Mouse (Mus musculus): ENCODE data around the gene Casq2. TPM values are rescaled to one million over a fixed set of nuclear protein-coding genes. Genes with fewer than 3 reads are reported as not detected.

Casq2 gene
- polyA plus RNA-seq, 1 experiment from 2014 or later = 8.9 TPM

GRCm38 (mm10) chr3:102135389-102136113 lies 49.3 kb downstream of the Casq2 start:
- H3K9me3 ChIP-seq (ENCODE audit: control insufficient read depth, low read length) = no peaks in the 10 kb centered on the region
- no peaks in the 10 kb centered on the region for H3K27me3 ChIP-seq (ENCODE audit: control insufficient read depth, insufficient read depth, low read length)
- ATAC-seq (ENCODE audit: insufficient read depth, low FRiP score, low TSS enrichment) (0 out of 2 replicates have a peak, but pooled peaks have one; percentile 23), DNase-seq (ENCODE audit: low spot score) (peak; percentile 28)
- 20% methylated on average over 10 of the region's 10 CpGs for WGBS
- no peaks in the 10 kb centered on the region for H3K36me3 ChIP-seq (ENCODE audit: control insufficient read depth, insufficient read depth, low read length)
- no peak overlapping the region for H3K4me3 ChIP-seq (ENCODE audit: low read depth, low read length)
- peaks cover 6% of the 10 kb centered on the region for H3K4me1 ChIP-seq (ENCODE audit: control insufficient read depth, insufficient read depth, low read length)
- H3K4me2 ChIP-seq (ENCODE audit: low read depth) = no peak overlapping the region
- H3K9ac ChIP-seq (ENCODE audit: low read length) = peak overlapping the region; percentile 29; the same call in 1 of the 2 replicates
- H3K27ac ChIP-seq (ENCODE audit: low read depth, low read length) = no peak overlapping the region

GRCm38 (mm10) chr3:102137158-102137557 lies 50.9 kb downstream of the Casq2 start:
- ATAC-seq (ENCODE audit: insufficient read depth, low FRiP score, low TSS enrichment) = no peak
- 87% methylated on average over 10 of the region's 10 CpGs for WGBS
- H3K36me3 ChIP-seq (ENCODE audit: control insufficient read depth, insufficient read depth, low read length) = no peaks in the 10 kb centered on the region
- no peak overlapping the region for H3K4me2 ChIP-seq (ENCODE audit: low read depth)
- H3K4me3 ChIP-seq (ENCODE audit: low read depth, low read length) = no peak overlapping the region
- no peak for DNase-seq (ENCODE audit: low spot score)
- H3K9me3 ChIP-seq (ENCODE audit: control insufficient read depth, low read length) = no peaks in the 10 kb centered on the region
- no peak overlapping the region for H3K9ac ChIP-seq (ENCODE audit: low read length)
- no peak overlapping the region for H3K27ac ChIP-seq (ENCODE audit: low read depth, low read length)
- H3K4me1 ChIP-seq (ENCODE audit: control insufficient read depth, insufficient read depth, low read length) = peaks cover 6% of the 10 kb centered on the region
- H3K27me3 ChIP-seq (ENCODE audit: control insufficient read depth, insufficient read depth, low read length) = no peaks in the 10 kb centered on the region

GRCm38 (mm10) chr3:102138899-102139298 lies 52.7 kb downstream of the Casq2 start:
- ATAC-seq (ENCODE audit: insufficient read depth, low FRiP score, low TSS enrichment) = no peak
- 80% methylated on average over 6 of the region's 6 CpGs for WGBS
- no peaks in the 10 kb centered on the region for H3K36me3 ChIP-seq (ENCODE audit: control insufficient read depth, insufficient read depth, low read length)
- no peak overlapping the region for H3K27ac ChIP-seq (ENCODE audit: low read depth, low read length)
- H3K27me3 ChIP-seq (ENCODE audit: control insufficient read depth, insufficient read depth, low read length) = no peaks in the 10 kb centered on the region
- H3K9me3 ChIP-seq (ENCODE audit: control insufficient read depth, low read length) = no peaks in the 10 kb centered on the region
- H3K9ac ChIP-seq (ENCODE audit: low read length) = no peak overlapping the region
- H3K4me1 ChIP-seq (ENCODE audit: control insufficient read depth, insufficient read depth, low read length) = peaks cover 6% of the 10 kb centered on the region
- no peak overlapping the region for H3K4me2 ChIP-seq (ENCODE audit: low read depth)
- no peak for DNase-seq (ENCODE audit: low spot score)
- H3K4me3 ChIP-seq (ENCODE audit: low read depth, low read length) = no peak overlapping the region

GRCm38 (mm10) chr3:102140606-102141005 lies 54.4 kb downstream of the Casq2 start:
- Histone ChIP-seq H3K27ac (ENCODE audit: low read depth, low read length) (no peak overlapping the region), H3K4me3 (ENCODE audit: low read depth, low read length) (no peak overlapping the region), H3K4me2 (ENCODE audit: low read depth) (no peak overlapping the region), H3K9me3 (ENCODE audit: control insufficient read depth, low read length) (no peaks in the 10 kb centered on the region), H3K9ac (ENCODE audit: low read length) (no peak overlapping the region), H3K27me3 (ENCODE audit: control insufficient read depth, insufficient read depth, low read length) (no peaks in the 10 kb centered on the region), H3K4me1 (ENCODE audit: control insufficient read depth, insufficient read depth, low read length) (peaks cover 2% of the 10 kb centered on the region), H3K36me3 (ENCODE audit: control insufficient read depth, insufficient read depth, low read length) (no peaks in the 10 kb centered on the region)
- 90% methylated on average over 6 of the region's 6 CpGs for WGBS
- DNase-seq (ENCODE audit: low spot score) (no peak), ATAC-seq (ENCODE audit: insufficient read depth, low FRiP score, low TSS enrichment) (no peak)

- Histone ChIP-seq H3K4me1 (ENCODE audit: control insufficient read depth, insufficient read depth, low read length) (no peaks in the 10 kb centered on the region; the same call in 1 of the 2 replicates), H3K27ac (ENCODE audit: low read depth, low read length) (no peak overlapping the region), H3K9me3 (ENCODE audit: control insufficient read depth, low read length) (no peaks in the 10 kb centered on the region), H3K9ac (ENCODE audit: low read length) (no peak overlapping the region), H3K4me2 (ENCODE audit: low read depth) (no peak overlapping the region), H3K36me3 (ENCODE audit: control insufficient read depth, insufficient read depth, low read length) (no peaks in the 10 kb centered on the region), H3K4me3 (ENCODE audit: low read depth, low read length) (no peak overlapping the region), H3K27me3 (ENCODE audit: control insufficient read depth, insufficient read depth, low read length) (no peaks in the 10 kb centered on the region)
- ATAC-seq (ENCODE audit: insufficient read depth, low FRiP score, low TSS enrichment) (no peak), DNase-seq (ENCODE audit: low spot score) (no peak)
- 62% methylated on average over 2 of the region's 2 CpGs for WGBS
Measured at GRCm38 (mm10) chr3:102141451-102141850, 55.2 kb downstream of the Casq2 start.

- H3K36me3 ChIP-seq (ENCODE audit: control insufficient read depth, insufficient read depth, low read length) = no peaks in the 10 kb centered on the region
- ATAC-seq (ENCODE audit: insufficient read depth, low FRiP score, low TSS enrichment) = no peak
Measured at GRCm38 (mm10) chr3:102141893-102142292, 55.7 kb downstream of the Casq2 start.

GRCm38 (mm10) chr3:102142947-102143346 lies 56.7 kb downstream of the Casq2 start:
- DNase-seq (ENCODE audit: low spot score) (no peak), ATAC-seq (ENCODE audit: insufficient read depth, low FRiP score, low TSS enrichment) (no peak)
- H3K27me3 ChIP-seq (ENCODE audit: control insufficient read depth, insufficient read depth, low read length) = no peaks in the 10 kb centered on the region
- H3K9me3 ChIP-seq (ENCODE audit: control insufficient read depth, low read length) = no peaks in the 10 kb centered on the region
- no peak overlapping the region for H3K4me2 ChIP-seq (ENCODE audit: low read depth)
- H3K4me1 ChIP-seq (ENCODE audit: control insufficient read depth, insufficient read depth, low read length) = peaks cover 3% of the 10 kb centered on the region; the same call in 1 of the 2 replicates
- H3K36me3 ChIP-seq (ENCODE audit: control insufficient read depth, insufficient read depth, low read length) = no peaks in the 10 kb centered on the region
- H3K27ac ChIP-seq (ENCODE audit: low read depth, low read length) = no peak overlapping the region
- H3K9ac ChIP-seq (ENCODE audit: low read length) = no peak overlapping the region
- 96% methylated on average over 4 of the region's 4 CpGs for WGBS
- no peak overlapping the region for H3K4me3 ChIP-seq (ENCODE audit: low read depth, low read length)

More at GRCm38 (mm10) chr3:102141893-102142292, 55.7 kb downstream of the Casq2 start:
- DNase-seq (ENCODE audit: low spot score) = no peak
- no peaks in the 10 kb centered on the region for H3K27me3 ChIP-seq (ENCODE audit: control insufficient read depth, insufficient read depth, low read length)
- H3K4me1 ChIP-seq (ENCODE audit: control insufficient read depth, insufficient read depth, low read length) = peaks cover 3% of the 10 kb centered on the region; the same call in 1 of the 2 replicates
- no peaks in the 10 kb centered on the region for H3K9me3 ChIP-seq (ENCODE audit: control insufficient read depth, low read length)
- H3K9ac ChIP-seq (ENCODE audit: low read length) = no peak overlapping the region
- H3K27ac ChIP-seq (ENCODE audit: low read depth, low read length) = no peak overlapping the region
- no peak overlapping the region for H3K4me2 ChIP-seq (ENCODE audit: low read depth)
- H3K4me3 ChIP-seq (ENCODE audit: low read depth, low read length) = no peak overlapping the region
- WGBS = 38% methylated on average over 6 of the region's 6 CpGs

GRCm38 (mm10) chr3:102143536-102143935 lies 57.3 kb downstream of the Casq2 start:
- Histone ChIP-seq H3K27ac (ENCODE audit: low read depth, low read length) (no peak overlapping the region), H3K27me3 (ENCODE audit: control insufficient read depth, insufficient read depth, low read length) (no peaks in the 10 kb centered on the region), H3K4me1 (ENCODE audit: control insufficient read depth, insufficient read depth, low read length) (peaks cover 3% of the 10 kb centered on the region; the same call in 1 of the 2 replicates), H3K4me3 (ENCODE audit: low read depth, low read length) (no peak overlapping the region), H3K4me2 (ENCODE audit: low read depth) (no peak overlapping the region), H3K36me3 (ENCODE audit: control insufficient read depth, insufficient read depth, low read length) (no peaks in the 10 kb centered on the region), H3K9me3 (ENCODE audit: control insufficient read depth, low read length) (no peaks in the 10 kb centered on the region), H3K9ac (ENCODE audit: low read length) (no peak overlapping the region)
- no peak for DNase-seq (ENCODE audit: low spot score)
- ATAC-seq (ENCODE audit: insufficient read depth, low FRiP score, low TSS enrichment) = no peak
- WGBS = 85% methylated on average over 3 of the region's 3 CpGs

GRCm38 (mm10) chr3:102144401-102144800 lies 58.2 kb downstream of the Casq2 start:
- Histone ChIP-seq H3K27me3 (ENCODE audit: control insufficient read depth, insufficient read depth, low read length) (no peaks in the 10 kb centered on the region), H3K4me2 (ENCODE audit: low read depth) (no peak overlapping the region), H3K4me3 (ENCODE audit: low read depth, low read length) (no peak overlapping the region), H3K9ac (ENCODE audit: low read length) (no peak overlapping the region), H3K9me3 (ENCODE audit: control insufficient read depth, low read length) (no peaks in the 10 kb centered on the region), H3K4me1 (ENCODE audit: control insufficient read depth, insufficient read depth, low read length) (peaks cover 3% of the 10 kb centered on the region; the same call in 1 of the 2 replicates), H3K36me3 (ENCODE audit: control insufficient read depth, insufficient read depth, low read length) (no peaks in the 10 kb centered on the region), H3K27ac (ENCODE audit: low read depth, low read length) (no peak overlapping the region)
- DNase-seq (ENCODE audit: low spot score) = no peak
- no peak for ATAC-seq (ENCODE audit: insufficient read depth, low FRiP score, low TSS enrichment)
- WGBS = 89% methylated on average over 4 of the region's 4 CpGs

All from neural tube, embryonic 11.5 days (tissue).